Mouse (Mus musculus) liver, postnatal 0 days (tissue): Measurements from ENCODE around the gene Trp53i11. TPM values are rescaled to one million over a fixed set of nuclear protein-coding genes. Genes with fewer than 3 reads are reported as not detected.
A peak's percentile ranks its signal among the peaks of the same experiment; 100 is the strongest.

Experiments used
- ATAC-seq: fragments of 200-750 bp; cut with Nextera tagmentation; 2 replicates; pipeline ENCODE4 v1.8.0; 2017; ENCODE audit warnings: mild to moderate bottlenecking, moderate library complexity
- DNase-seq: peaks from one replicate; pipeline ENCODE4 v3.0.0-alpha.2; 2016
- H3K27ac ChIP-seq: fragments of 300-500 bp; sonication (generic); 2 replicates; pipeline ENCODE4 v1.5.1; 2014; ENCODE audit warnings: antibody characterized with exemption, moderate library complexity, mild to moderate bottlenecking, low read depth
- H3K27me3 ChIP-seq: fragments of 300-500 bp; sonication (generic); 2 replicates; pipeline ENCODE4 v1.6.1; 2014; ENCODE audit warnings: low read length, control low read depth, mixed read lengths; ENCODE audit not compliant: insufficient read depth
- H3K36me3 ChIP-seq: fragments of 300-500 bp; sonication (generic); replicated peaks from 2 replicates; pipeline ENCODE4 v1.6.1; 2014; ENCODE audit warnings: mild to moderate bottlenecking, control low read depth, low read length, moderate library complexity, mixed read lengths; ENCODE audit not compliant: insufficient read depth
- H3K4me1 ChIP-seq: fragments of 300-500 bp; sonication (generic); 2 replicates; pipeline ENCODE4 v1.6.1; 2014; ENCODE audit warnings: antibody characterized with exemption, mild to moderate bottlenecking, control low read depth; ENCODE audit not compliant: insufficient read depth
- H3K4me2 ChIP-seq: fragments of 300-500 bp; sonication (generic); 2 replicates; pipeline ENCODE4 v1.6.1; 2014; ENCODE audit warnings: low read depth, mild to moderate bottlenecking, low read length, moderate library complexity, mixed read lengths
- H3K4me3 ChIP-seq: fragments of 300-500 bp; sonication (generic); 2 replicates; pipeline ENCODE4 v1.5.1; 2014; ENCODE audit warnings: low read depth, low read length
- H3K9ac ChIP-seq: fragments of 300-500 bp; sonication (generic); replicated peaks from 2 replicates; pipeline ENCODE4 v1.6.1; 2014; ENCODE audit warnings: mild to moderate bottlenecking, moderate library complexity
- H3K9me3 ChIP-seq: fragments of 300-500 bp; sonication (generic); 2 replicates; pipeline ENCODE4 v1.6.1; 2016; ENCODE audit warnings: mild to moderate bottlenecking, control low read depth, low read length, mixed read lengths
- CTCF ChIP-seq: sonication (generic); IDR thresholded peaks from 2 replicates; pipeline ENCODE4 v1.5.1; 2016; ENCODE audit warnings: antibody characterized with exemption, low read depth
- EP300 ChIP-seq: IDR thresholded peaks from 2 replicates; pipeline ENCODE4 v1.6.1; 2016; ENCODE audit warnings: antibody characterized with exemption, low read depth, mild to moderate bottlenecking
- WGBS: fragments of 180-500 bp; shearing (Covaris S2); extraction: QIAGEN DNeasy Blood & Tissue Kit; methylation state at CpG from one replicate; pipeline ENCODE4 v1.1.7; 2014; ENCODE audit not compliant: insufficient replicate concordance; 5-methylcytosine and 5-hydroxymethylcytosine counted together
- polyA plus RNA-seq: library from polyadenylated mRNA; unstranded; fragments of >200 nt; fragmentation: Nextera tagmentation; extraction: Ambion mirVana; gene quantifications from 2 replicates; pipeline ENCODE4 v1.2.1, GENCODE M21; 2015

Gene Trp53i11
- polyA plus RNA-seq, 1 experiment from 2014 or later, result 4.0 TPM

GRCm38 (mm10) chr2:93212386-93212785 lies 25.0 kb downstream of the Trp53i11 start:
- H3K36me3 ChIP-seq, result no peaks in the 10 kb centered on the region
- H3K4me1 ChIP-seq, result no peaks in the 10 kb centered on the region
- no peaks in the 10 kb centered on the region for H3K27me3 ChIP-seq
- TF ChIP-seq EP300 (no peak), CTCF (peak; percentile 20; the same call in 1 of the 2 replicates)
- no peak overlapping the region for H3K9ac ChIP-seq
- H3K4me2 ChIP-seq, result no peak overlapping the region
- H3K4me3 ChIP-seq, result no peak overlapping the region
- H3K27ac ChIP-seq, result no peak overlapping the region
- H3K9me3 ChIP-seq, result no peaks in the 10 kb centered on the region
- WGBS, result 69% methylated on average over 2 of the region's 2 CpGs
- ATAC-seq (no peak), DNase-seq (no peak)

- ATAC-seq, result no peak
- no peaks in the 10 kb centered on the region for H3K27me3 ChIP-seq
- no peaks in the 10 kb centered on the region for H3K9me3 ChIP-seq
- no peak overlapping the region for H3K4me2 ChIP-seq
- H3K4me1 ChIP-seq, result no peaks in the 10 kb centered on the region
- no peak overlapping the region for H3K4me3 ChIP-seq
- H3K36me3 ChIP-seq, result no peaks in the 10 kb centered on the region
- no peak overlapping the region for H3K27ac ChIP-seq
- TF ChIP-seq CTCF, result no peak
- TF ChIP-seq EP300, result no peak
- 84% methylated on average over 2 of the region's 2 CpGs for WGBS
- no peak for DNase-seq
- no peak overlapping the region for H3K9ac ChIP-seq
Measured at GRCm38 (mm10) chr2:93212865-93213264, 25.5 kb downstream of the Trp53i11 start.

- H3K27me3 ChIP-seq, result no peaks in the 10 kb centered on the region
- TF ChIP-seq EP300 (no peak), CTCF (no peak)
- H3K27ac ChIP-seq, result no peak overlapping the region
- no peak for DNase-seq
- H3K9me3 ChIP-seq, result no peaks in the 10 kb centered on the region
- no peak overlapping the region for H3K4me2 ChIP-seq
- H3K9ac ChIP-seq, result no peak overlapping the region
- 38% methylated on average over 1 of the region's 1 CpGs for WGBS
- no peaks in the 10 kb centered on the region for H3K4me1 ChIP-seq
- no peak overlapping the region for H3K4me3 ChIP-seq
- peak; percentile 48; the same call in 1 of the 2 replicates for ATAC-seq
- no peaks in the 10 kb centered on the region for H3K36me3 ChIP-seq
Measured at GRCm38 (mm10) chr2:93214192-93214591, 26.8 kb downstream of the Trp53i11 start.

- TF ChIP-seq CTCF, result no peak
- no peak for TF ChIP-seq EP300
- 76% methylated on average over 10 of the region's 10 CpGs for WGBS
Measured at GRCm38 (mm10) chr2:93215790-93216189, 28.4 kb downstream of the Trp53i11 start.

DNA sequence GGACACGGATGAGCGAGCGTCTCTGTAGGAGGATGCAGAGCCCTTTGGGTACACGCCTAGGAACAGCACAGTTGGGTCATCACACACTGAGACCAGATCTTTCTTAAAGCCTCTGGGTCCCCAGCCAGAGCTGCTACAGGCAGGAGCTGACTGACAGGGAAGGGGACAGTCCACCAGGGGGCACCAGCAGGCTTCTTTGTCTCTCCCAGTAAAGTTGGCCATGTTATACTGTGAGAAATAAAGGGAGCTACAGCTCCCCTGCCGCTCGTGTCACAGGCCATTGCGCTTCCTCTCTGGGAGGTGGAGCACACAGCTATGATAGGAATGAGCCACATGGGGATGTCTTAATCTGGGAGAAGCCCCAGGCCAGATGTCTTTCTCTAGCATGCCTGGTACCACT lies 29.7 kb downstream of the Trp53i11 start:
- Histone ChIP-seq H3K4me3 (no peak overlapping the region), H3K36me3 (no peaks in the 10 kb centered on the region), H3K27ac (no peak overlapping the region), H3K4me2 (no peak overlapping the region), H3K9me3 (no peaks in the 10 kb centered on the region), H3K9ac (no peak overlapping the region), H3K4me1 (no peaks in the 10 kb centered on the region), H3K27me3 (no peaks in the 10 kb centered on the region)
- TF ChIP-seq EP300 (no peak), CTCF (peak; percentile 77)
- ATAC-seq (peak; percentile 63), DNase-seq (peak; percentile 85)
- WGBS, result 26% methylated on average over 7 of the region's 7 CpGs

More at GRCm38 (mm10) chr2:93215790-93216189, 28.4 kb downstream of the Trp53i11 start:
- Histone ChIP-seq H3K4me2 (no peak overlapping the region), H3K4me3 (no peak overlapping the region), H3K9me3 (no peaks in the 10 kb centered on the region), H3K4me1 (no peaks in the 10 kb centered on the region), H3K9ac (no peak overlapping the region), H3K27me3 (no peaks in the 10 kb centered on the region), H3K36me3 (no peaks in the 10 kb centered on the region), H3K27ac (no peak overlapping the region)
- ATAC-seq (no peak), DNase-seq (no peak)

- ATAC-seq, result no peak
- 79% methylated on average over 7 of the region's 7 CpGs for WGBS
- Histone ChIP-seq H3K36me3 (no peaks in the 10 kb centered on the region), H3K9me3 (no peaks in the 10 kb centered on the region), H3K4me1 (no peaks in the 10 kb centered on the region), H3K27ac (no peak overlapping the region), H3K4me3 (no peak overlapping the region), H3K9ac (no peak overlapping the region), H3K4me2 (no peak overlapping the region), H3K27me3 (no peaks in the 10 kb centered on the region)
- no peak for DNase-seq
- TF ChIP-seq EP300, result no peak
- no peak for TF ChIP-seq CTCF
Measured at GRCm38 (mm10) chr2:93218353-93218990, 31.1 kb downstream of the Trp53i11 start.
